Mouse (Mus musculus) testis, adult 2 months (tissue): Measurements from ENCODE around the gene Rab11fip2.

ENCODE experiments used
- CTCF ChIP-seq: fragments of 200-500 bp; IDR thresholded peaks from 2 replicates; pipeline ENCODE4 v1.5.1; 2012; ENCODE audit warnings: low read depth, mild to moderate bottlenecking, inconsistent platforms, low read length, moderate library complexity; ENCODE audit not compliant: control insufficient read depth, insufficient read depth, insufficient replicate concordance
- POLR2A ChIP-seq: fragments of 200-500 bp; IDR thresholded peaks from 2 replicates; pipeline ENCODE4 v1.6.1; 2012; ENCODE audit warnings: low read depth, mild to moderate bottlenecking, inconsistent platforms, low read length, moderate library complexity; ENCODE audit not compliant: control insufficient read depth

- TF ChIP-seq CTCF (no peak), POLR2A (no peak)
These were observed 17.3 kb downstream of the Rab11fip2 start for GRCm38 (mm10) chr19:59926125-59926524.
